Mouse (Mus musculus): ENCODE measurements at regions not wholly inside any gene's neighbourhood (a gene's known extent, or its start where the extent isn't known, plus 50 kb on each side); places are given as distances from the start of the nearest gene placed in this dataset.
A peak's percentile ranks its signal among the peaks of the same experiment; 100 is the strongest.

DNA sequence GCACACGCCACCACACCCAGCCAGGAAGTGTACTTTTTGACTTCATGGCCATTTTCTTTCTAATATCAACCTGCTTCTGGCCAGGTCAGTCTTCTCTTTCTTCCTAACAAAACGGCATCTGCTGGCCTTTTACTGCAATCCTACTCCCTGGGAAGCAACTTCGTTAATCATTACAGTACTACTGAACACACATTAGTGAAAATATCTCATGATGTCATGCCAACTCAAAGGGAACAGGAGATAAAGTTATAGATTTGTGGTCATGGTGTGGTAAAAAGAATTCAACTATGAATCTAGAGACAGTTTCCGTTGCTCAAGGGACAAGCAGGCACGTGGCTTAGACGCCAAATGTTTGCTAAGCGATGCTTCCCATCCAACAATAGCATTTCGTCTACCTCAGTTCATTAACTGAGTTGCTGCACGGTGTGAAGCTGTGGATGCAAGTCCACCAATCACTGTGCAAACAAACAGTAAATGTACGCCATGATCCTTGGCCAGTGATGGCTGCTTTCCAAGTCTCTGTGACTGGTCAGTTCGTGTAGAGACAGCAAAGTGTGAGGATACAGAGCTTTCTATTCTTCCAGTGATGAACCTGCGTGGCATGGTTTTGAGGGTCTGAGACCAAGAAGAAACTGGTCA, 55.7 kb upstream of the Frmd6 start:
- Histone ChIP-seq H3K4me2 (ENCODE audit: low read depth, low read length) (no peak overlapping the region), H3K36me3 (ENCODE audit: control insufficient read depth, insufficient read depth, low read length) (no peaks in the 10 kb centered on the region), H3K4me3 (replicated peaks; ENCODE audit: low read length) (no peak overlapping the region), H3K27ac (ENCODE audit: low read length) (no peak overlapping the region), H3K9me3 (replicated peaks; ENCODE audit: control insufficient read depth, low read length) (no peaks in the 10 kb centered on the region), H3K9ac (ENCODE audit: low read length) (no peak overlapping the region), H3K27me3 (ENCODE audit: control insufficient read depth, insufficient read depth, low read length) (no peaks in the 10 kb centered on the region), H3K4me1 (ENCODE audit: control insufficient read depth, insufficient read depth, low read length) (no peaks in the 10 kb centered on the region)
- WGBS = 68% methylated on average over 12 of the region's 12 CpGs
- peak; percentile 37; the same call in 1 of the 2 replicates for ATAC-seq (ENCODE audit: insufficient read depth, low FRiP score)

DNA sequence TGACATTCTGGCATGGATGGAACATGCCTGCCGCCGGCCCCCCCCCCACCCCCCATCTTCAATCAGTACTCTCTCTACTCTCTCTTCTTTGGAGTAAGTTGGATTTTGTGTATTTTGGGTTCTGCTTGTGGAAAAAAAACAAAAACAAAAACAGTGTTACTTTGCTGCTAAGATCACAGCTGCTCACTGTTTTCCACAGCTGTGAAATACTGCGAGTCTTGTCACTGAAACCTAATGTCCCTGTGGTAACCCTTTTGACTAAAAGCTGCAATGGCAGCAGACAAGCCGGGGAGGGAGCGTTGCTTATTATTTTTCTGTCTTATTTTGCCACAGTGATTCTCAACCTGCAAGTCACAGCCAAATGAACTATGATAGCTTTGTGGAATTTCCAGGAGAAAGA, 51.3 kb upstream of the Frmd6 start:
- H3K27me3 ChIP-seq (ENCODE audit: control insufficient read depth, insufficient read depth, low read length) = no peaks in the 10 kb centered on the region
- no peak overlapping the region for H3K9ac ChIP-seq (ENCODE audit: low read length)
- H3K4me1 ChIP-seq (ENCODE audit: control insufficient read depth, insufficient read depth, low read length) = no peaks in the 10 kb centered on the region
- no peaks in the 10 kb centered on the region for H3K36me3 ChIP-seq (ENCODE audit: control insufficient read depth, insufficient read depth, low read length)
- H3K4me3 ChIP-seq (replicated peaks; ENCODE audit: low read length) = no peak overlapping the region
- WGBS = 79% methylated on average over 5 of the region's 5 CpGs
- no peak overlapping the region for H3K27ac ChIP-seq (ENCODE audit: low read length)
- H3K4me2 ChIP-seq (ENCODE audit: low read depth, low read length) = no peak overlapping the region
- no peaks in the 10 kb centered on the region for H3K9me3 ChIP-seq (replicated peaks; ENCODE audit: control insufficient read depth, low read length)
- ATAC-seq (ENCODE audit: insufficient read depth, low FRiP score) = no peak

GRCm38 (mm10) chr12:70774816-70775591, 50.3 kb upstream of the Frmd6 start:
- ATAC-seq (ENCODE audit: insufficient read depth, low FRiP score) = no peak

More at GRCm38 (mm10) chr12:70774816-70775591, 50.3 kb upstream of the Frmd6 start:
- no peak overlapping the region for H3K9ac ChIP-seq (ENCODE audit: low read length)
- WGBS = 80% methylated on average over 8 of the region's 8 CpGs
- H3K4me3 ChIP-seq (replicated peaks; ENCODE audit: low read length) = no peak overlapping the region
- no peak overlapping the region for H3K27ac ChIP-seq (ENCODE audit: low read length)
- no peak overlapping the region for H3K4me2 ChIP-seq (ENCODE audit: low read depth, low read length)
- H3K4me1 ChIP-seq (ENCODE audit: control insufficient read depth, insufficient read depth, low read length) = no peaks in the 10 kb centered on the region
- no peaks in the 10 kb centered on the region for H3K27me3 ChIP-seq (ENCODE audit: control insufficient read depth, insufficient read depth, low read length)
- no peaks in the 10 kb centered on the region for H3K36me3 ChIP-seq (ENCODE audit: control insufficient read depth, insufficient read depth, low read length)
- no peaks in the 10 kb centered on the region for H3K9me3 ChIP-seq (replicated peaks; ENCODE audit: control insufficient read depth, low read length)

Measured in stomach, embryonic 16.5 days (tissue).